Comparison of ENCODE assay signal across 23 mouse cellular contexts in the genomic region with DNA sequence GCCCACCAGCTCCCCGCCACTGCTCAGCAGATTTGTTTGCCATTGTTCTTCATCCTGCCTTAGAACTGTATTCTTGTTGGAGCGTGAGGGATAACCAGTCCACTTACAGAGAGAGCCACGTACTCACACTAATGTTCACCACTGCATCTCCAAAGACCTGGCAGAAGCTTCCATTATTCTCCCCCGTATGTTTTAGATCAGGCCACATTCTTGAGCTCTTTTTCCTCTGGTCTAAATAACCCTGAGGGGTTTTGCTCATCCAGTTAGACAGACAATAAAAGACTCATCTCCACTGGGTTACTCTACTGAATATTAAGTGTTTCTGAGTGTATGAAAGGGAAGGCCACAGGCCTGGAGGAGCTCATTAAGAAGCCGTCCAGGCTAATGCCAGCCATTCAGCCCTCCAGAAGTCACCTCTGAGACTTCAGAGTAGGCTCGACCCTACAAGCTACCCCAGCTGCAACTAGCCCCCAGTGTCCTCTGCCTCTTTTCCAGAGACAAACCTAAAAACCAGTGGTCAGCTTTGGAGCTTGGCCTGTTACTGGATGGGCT. TPM values are rescaled to one million over a fixed set of nuclear protein-coding genes. Genes with fewer than 3 reads are reported as not detected.
DNase-seq lines count a peak whose midpoint lies in the region; ATAC-seq lines count a peak whose summit lies in the region.
"Had no signal": no experiment of that assay in that cellular context is flagged by ENCODE, and none has a peak within 500 bp of the region (broad histone marks: within the 10 kb centered on the region; RNA-seq: fewer than 3 reads in every experiment).

No protein-coding gene starts in this region.

- no peaks in the 10 kb centered on the region for H3K27me3 ChIP-seq in embryonic facial prominence, embryonic 13.5 days
- H3K27me3 ChIP-seq in embryonic facial prominence, embryonic 10.5 days (replicated peaks; ENCODE audit: low read depth, poor library complexity, severe bottlenecking), result no peaks in the 10 kb centered on the region
- H3K27me3 ChIP-seq in megakaryocyte, embryonic 14.5 days (replicated peaks), result peaks cover 3% of the 10 kb centered on the region
- H3K27me3 ChIP-seq in midbrain, embryonic 14.5 days (ENCODE audit: control insufficient read depth, insufficient read depth, low read length), result no peaks in the 10 kb centered on the region
- H3K27me3 ChIP-seq: forebrain, embryonic 15.5 days; heart, embryonic 13.5 days; limb, embryonic 13.5 days; lung, embryonic 15.5 days had no signal

- peaks cover 17% of the 10 kb centered on the region for H3K4me1 ChIP-seq in embryonic facial prominence, embryonic 13.5 days
- peaks cover 9% of the 10 kb centered on the region; the same call in 1 of the 2 replicates for H3K4me1 ChIP-seq in embryonic facial prominence, embryonic 10.5 days
- H3K4me1 ChIP-seq in megakaryocyte, embryonic 14.5 days, result peaks cover 86% of the 10 kb centered on the region
- H3K4me1 ChIP-seq in midbrain, embryonic 14.5 days (ENCODE audit: control insufficient read depth, insufficient read depth, low read length), result 0 out of 2 replicates have a peak, but pooled peaks cover 8% of the 10 kb centered on the region

- no peak overlapping the region for H3K9ac ChIP-seq in embryonic facial prominence, embryonic 13.5 days
- no peak overlapping the region for H3K9ac ChIP-seq in midbrain, embryonic 14.5 days (replicated peaks; ENCODE audit: low read length)
- H3K9ac ChIP-seq: forebrain, embryonic 15.5 days; heart, embryonic 13.5 days; limb, embryonic 13.5 days; lung, embryonic 15.5 days had no signal

- H3K27ac ChIP-seq in embryonic facial prominence, embryonic 13.5 days, result peak overlapping the region; percentile 23
- H3K27ac ChIP-seq in embryonic facial prominence, embryonic 10.5 days (replicated peaks), result no peak overlapping the region
- H3K27ac ChIP-seq in midbrain, embryonic 14.5 days (replicated peaks; ENCODE audit: low read depth, low read length), result 0 out of 2 replicates have a peak overlapping the region, but pooled peaks have one; percentile 17
- H3K27ac ChIP-seq: forebrain, embryonic 15.5 days; heart, embryonic 13.5 days; limb, embryonic 13.5 days; lung, embryonic 15.5 days had no signal

- DNase-seq in embryonic facial prominence, embryonic 10.5 days (ENCODE audit: low spot score), result no peak
- peak; percentile 57 for DNase-seq in NIH3T3 (ENCODE audit: low read depth)
- peak; percentile 28 for DNase-seq in midbrain, embryonic 14.5 days
- no peak for DNase-seq in adrenal gland, postnatal 36 days
- DNase-seq: adrenal gland, postnatal 14 days; cerebellum, adult 18-20 months; cerebellum, postnatal 10 days; heart, postnatal 10 days; kidney, adult 2 months; kidney, postnatal 36 days; right cerebral cortex, postnatal 14 days; thymus, postnatal 4 days had no signal

- no peak overlapping the region for H3K4me3 ChIP-seq in embryonic facial prominence, embryonic 13.5 days
- no peak overlapping the region for H3K4me3 ChIP-seq in embryonic facial prominence, embryonic 10.5 days
- H3K4me3 ChIP-seq in megakaryocyte, embryonic 14.5 days (replicated peaks), result peak overlapping the region; percentile 34
- no peak overlapping the region for H3K4me3 ChIP-seq in midbrain, embryonic 14.5 days (replicated peaks; ENCODE audit: low read depth, low read length)
- H3K4me3 ChIP-seq: forebrain, embryonic 15.5 days; heart, embryonic 13.5 days; layer of hippocampus, adult 2 months; limb, embryonic 13.5 days; lung, embryonic 15.5 days had no signal

- H3K4me2 ChIP-seq in embryonic facial prominence, embryonic 13.5 days, result no peak overlapping the region
- H3K4me2 ChIP-seq in midbrain, embryonic 14.5 days (ENCODE audit: low read length), result no peak overlapping the region
- H3K4me2 ChIP-seq: forebrain, embryonic 15.5 days; heart, embryonic 13.5 days; limb, embryonic 13.5 days; liver, embryonic 11.5 days; lung, embryonic 15.5 days had no signal

- no peak for ATAC-seq in embryonic facial prominence, embryonic 13.5 days (ENCODE audit: insufficient number of reproducible peaks, insufficient read depth, low FRiP score, low TSS enrichment, low read depth)
- no peak for ATAC-seq in megakaryocyte, adult 5-6 weeks (ENCODE audit: poor library complexity, severe bottlenecking)
- ATAC-seq in midbrain, embryonic 14.5 days (ENCODE audit: low FRiP score, low TSS enrichment), result no peak; the same call in 1 of the 2 replicates
- no peak for ATAC-seq in cerebellum, adult (ENCODE audit: insufficient number of reproducible peaks, low FRiP score, low TSS enrichment)
- ATAC-seq: forebrain, embryonic 15.5 days had no signal

- 51% methylated on average over 6 of the region's 6 CpGs for WGBS in embryonic facial prominence, embryonic 13.5 days
- WGBS in embryonic facial prominence, embryonic 10.5 days, result 53% methylated on average over 6 of the region's 6 CpGs
- 22% methylated on average over 6 of the region's 6 CpGs for WGBS in midbrain, embryonic 14.5 days

- H3K36me3 ChIP-seq in embryonic facial prominence, embryonic 13.5 days, result no peaks in the 10 kb centered on the region
- no peaks in the 10 kb centered on the region for H3K36me3 ChIP-seq in embryonic facial prominence, embryonic 10.5 days (replicated peaks)
- H3K36me3 ChIP-seq in megakaryocyte, embryonic 14.5 days (replicated peaks; ENCODE audit: low read length), result no peaks in the 10 kb centered on the region
- no peaks in the 10 kb centered on the region for H3K36me3 ChIP-seq in midbrain, embryonic 14.5 days (ENCODE audit: control insufficient read depth, insufficient read depth, low read length)
- H3K36me3 ChIP-seq: forebrain, embryonic 15.5 days; G1E; heart, embryonic 13.5 days; limb, embryonic 13.5 days; lung, embryonic 15.5 days had no signal

- H3K9me3 ChIP-seq in embryonic facial prominence, embryonic 13.5 days, result no peaks in the 10 kb centered on the region
- no peaks in the 10 kb centered on the region for H3K9me3 ChIP-seq in embryonic facial prominence, embryonic 10.5 days
- no peaks in the 10 kb centered on the region for H3K9me3 ChIP-seq in megakaryocyte, embryonic 14.5 days
- no peaks in the 10 kb centered on the region for H3K9me3 ChIP-seq in midbrain, embryonic 14.5 days (ENCODE audit: control insufficient read depth, low read length)
- H3K9me3 ChIP-seq: forebrain, embryonic 15.5 days; G1E; heart, embryonic 13.5 days; limb, embryonic 13.5 days; lung, embryonic 15.5 days had no signal

RNA-seq across cellular contexts. Expression of a gene that starts 24.9 kb away (rescaled TPM):
- polyA plus RNA-seq in embryonic facial prominence, embryonic 13.5 days (2015; fragmentation: Nextera tagmentation; extraction: Ambion mirVana), result 44.9 and 45.9 TPM in 2 replicates
- 24.8 and 26.4 TPM in 2 replicates for polyA plus RNA-seq in embryonic facial prominence, embryonic 10.5 days (2016; fragmentation: Nextera tagmentation; extraction: Ambion mirVana)
- polyA plus RNA-seq in megakaryocyte, embryonic 14.5 days (2012; ENCODE audit: insufficient read depth, low replicate concordance), result 146 and 207 TPM in 2 replicates
- 107 and 120 TPM in 2 replicates for total RNA-seq in megakaryocyte, adult 5-6 weeks (2015)
- 55.4 and 60.5 TPM in 2 replicates for total RNA-seq in megakaryocyte, adult 5-6 weeks (2017)
- polyA plus RNA-seq in midbrain, embryonic 14.5 days (2014; fragmentation: Nextera tagmentation; extraction: Ambion mirVana), result 111 and 116 TPM in 2 replicates
- 100 to 1,000 TPM; 199 to 285 TPM for total RNA-seq in adrenal gland, postnatal 36 days (2021)

Comparison
In these comparisons a context has a peak if more than half of its experiments do, and no peak if none do; other contexts are left out.
1. DNase-seq: peak in NIH3T3 (single experiment) and midbrain, embryonic 14.5 days (single experiment); none in embryonic facial prominence, embryonic 10.5 days (single experiment) and adrenal gland, postnatal 36 days (0 of 2).